Mouse (Mus musculus) kidney, postnatal 25 days (tissue): ENCODE measurements around the gene Htra1.

ENCODE experiments used
- DNase-seq, 2 experiments: peaks; one replicate each; pipeline ENCODE4 v3.0.0; 2021; ENCODE audit warnings: mixed read lengths in 2 of 2

Gene Htra1

GRCm38 (mm10) chr7:130936472-130936951 lies 601 bp downstream of the Htra1 start:
- DNase-seq = peak; percentile 63 to 83

- DNase-seq = no peak
Measured at GRCm38 (mm10) chr7:130937266-130937841, 1.4 kb downstream of the Htra1 start.

GRCm38 (mm10) chr7:130938005-130938404 lies 2.1 kb downstream of the Htra1 start:
- DNase-seq = peak in 1 of 2 experiments; percentile 14

- DNase-seq = no peak
Measured at GRCm38 (mm10) chr7:130938896-130939295, 3.0 kb downstream of the Htra1 start.

DNA sequence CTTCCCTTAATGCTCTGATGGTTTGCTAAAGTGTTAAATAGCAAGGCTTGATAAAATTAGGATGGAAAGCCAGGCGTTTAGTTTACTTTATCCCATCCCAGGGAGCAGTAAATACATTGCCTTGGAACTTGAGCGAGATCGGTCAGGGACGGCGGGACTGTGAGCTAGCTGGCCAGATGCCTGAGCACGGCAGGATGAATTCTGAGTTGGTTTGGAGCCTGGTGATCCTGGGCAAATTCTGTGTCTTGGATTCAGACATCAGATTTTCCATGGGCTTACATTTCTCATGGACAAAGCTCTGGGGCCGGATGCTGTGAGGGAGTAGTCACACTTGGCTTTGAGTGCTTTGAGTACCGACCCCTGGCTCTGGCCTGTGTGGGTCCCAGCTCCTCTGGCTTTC lies 4.8 kb downstream of the Htra1 start:
- DNase-seq = no peak

DNA sequence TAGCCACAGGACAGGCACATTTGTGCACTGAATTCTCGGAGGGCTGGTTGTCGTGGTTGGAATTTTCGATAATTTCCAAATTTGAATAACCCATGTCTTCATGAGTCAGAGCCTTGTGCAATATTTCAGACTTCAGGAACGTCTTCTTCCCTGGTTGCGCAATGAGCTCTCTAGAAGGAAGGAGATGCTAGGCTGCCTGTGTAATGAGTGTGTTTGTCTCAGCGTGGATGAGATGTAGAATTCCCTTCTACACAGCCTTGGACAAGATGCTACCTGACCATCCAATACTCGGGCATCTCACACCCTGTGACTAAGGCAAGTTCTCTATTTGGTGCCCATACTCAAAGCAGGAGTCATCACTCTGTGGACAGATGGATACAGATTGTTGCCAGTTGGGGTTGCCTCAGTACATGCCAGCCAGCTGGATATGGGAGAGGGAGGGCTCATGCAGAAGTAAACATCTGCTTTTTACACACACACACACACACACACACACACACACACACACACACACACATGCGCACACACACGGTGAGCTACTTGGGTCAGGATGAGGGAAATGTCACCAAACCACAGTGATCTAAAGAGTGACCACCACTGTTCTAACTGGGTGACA lies 7.5 kb downstream of the Htra1 start:
- no peak for DNase-seq

GRCm38 (mm10) chr7:130944766-130945475 lies 9.0 kb downstream of the Htra1 start:
- DNase-seq = no peak

DNA sequence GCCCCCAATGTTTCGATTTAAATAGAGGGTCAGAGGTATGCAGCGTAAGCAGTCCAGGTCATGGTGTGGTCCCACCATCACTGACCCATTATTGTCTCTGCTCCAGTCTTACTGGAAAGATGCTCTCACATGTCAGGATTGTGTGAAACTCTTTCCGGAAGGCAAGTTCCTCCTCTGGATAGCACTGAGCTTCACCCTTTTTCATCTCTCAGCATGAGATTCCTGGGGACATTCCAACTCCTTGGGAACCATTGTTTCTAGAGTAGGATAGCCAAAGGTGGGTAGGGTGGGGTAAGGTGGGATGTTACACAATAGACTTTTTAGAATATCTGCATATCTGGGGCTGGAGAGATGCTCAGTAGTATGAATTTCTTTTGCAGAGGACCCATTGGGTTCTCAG lies 9.8 kb downstream of the Htra1 start:
- no peak for DNase-seq

DNA sequence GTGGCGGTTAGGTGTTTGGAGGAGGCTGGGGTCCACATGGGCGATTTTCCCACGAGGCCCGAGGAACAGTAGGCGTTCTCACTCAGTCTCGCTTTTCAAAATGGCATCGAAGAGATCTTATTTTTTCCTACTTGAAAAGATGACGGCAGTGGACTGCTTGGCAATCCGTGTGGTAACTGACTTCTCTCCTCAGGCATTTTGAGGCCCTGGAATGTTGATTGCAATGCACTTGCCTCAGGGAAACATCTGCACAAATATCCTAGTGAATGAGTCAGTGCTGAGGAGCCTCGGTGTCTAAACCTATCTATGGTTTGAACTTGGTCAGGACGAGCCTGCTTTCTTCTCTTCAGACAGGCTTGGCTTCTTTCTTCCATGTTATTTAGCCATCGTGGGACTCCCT lies 10.4 kb downstream of the Htra1 start:
- no peak for DNase-seq

GRCm38 (mm10) chr7:130948563-130949208 lies 12.8 kb downstream of the Htra1 start:
- no peak for DNase-seq

DNA sequence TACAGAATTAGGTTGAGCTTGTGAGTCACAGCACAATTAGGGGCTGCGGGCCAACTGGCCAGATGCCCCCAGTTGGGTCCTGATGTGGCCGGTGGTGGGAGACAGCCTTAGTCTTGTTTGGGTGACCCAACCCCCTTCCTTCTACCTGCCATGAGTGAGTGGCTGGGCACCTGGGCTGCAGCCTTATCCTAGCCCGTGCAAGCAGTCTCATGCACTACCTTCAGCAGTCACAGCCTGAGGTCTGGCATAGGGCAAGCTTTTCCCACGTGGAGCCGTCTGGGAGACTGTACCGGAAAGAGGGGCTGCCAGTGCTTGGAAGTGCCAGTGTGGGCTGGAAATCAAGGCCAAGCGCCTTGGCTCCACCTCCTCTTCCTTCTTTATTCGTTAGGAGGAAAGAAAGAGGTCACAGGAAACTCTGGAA lies 13.4 kb downstream of the Htra1 start:
- DNase-seq = peak; percentile 55 to 73

- no peak for DNase-seq
Measured at GRCm38 (mm10) chr7:130950482-130950881, 14.6 kb downstream of the Htra1 start.

DNA sequence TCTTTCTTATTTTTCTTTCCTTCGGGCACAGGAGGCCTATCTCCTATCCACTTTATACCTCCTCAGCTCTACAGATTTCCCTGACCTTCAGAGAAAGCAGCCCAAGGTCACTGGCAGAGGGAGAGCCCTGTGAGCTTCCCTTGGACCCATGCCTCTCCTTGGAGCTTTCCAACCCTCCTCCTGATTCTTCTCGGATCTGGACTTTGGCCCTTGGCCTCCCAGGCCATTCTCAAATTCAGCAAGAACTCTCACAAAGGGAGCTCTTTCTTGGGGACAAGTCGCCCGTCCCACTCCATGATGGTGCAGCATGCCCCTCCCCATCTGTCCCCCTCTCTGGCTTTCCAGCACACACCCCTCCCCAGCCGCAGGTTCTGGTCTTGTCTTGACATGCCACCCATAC lies 15.1 kb downstream of the Htra1 start:
- DNase-seq = peak; percentile 60 to 80

GRCm38 (mm10) chr7:130953376-130953775 lies 17.5 kb downstream of the Htra1 start:
- no peak for DNase-seq

DNA sequence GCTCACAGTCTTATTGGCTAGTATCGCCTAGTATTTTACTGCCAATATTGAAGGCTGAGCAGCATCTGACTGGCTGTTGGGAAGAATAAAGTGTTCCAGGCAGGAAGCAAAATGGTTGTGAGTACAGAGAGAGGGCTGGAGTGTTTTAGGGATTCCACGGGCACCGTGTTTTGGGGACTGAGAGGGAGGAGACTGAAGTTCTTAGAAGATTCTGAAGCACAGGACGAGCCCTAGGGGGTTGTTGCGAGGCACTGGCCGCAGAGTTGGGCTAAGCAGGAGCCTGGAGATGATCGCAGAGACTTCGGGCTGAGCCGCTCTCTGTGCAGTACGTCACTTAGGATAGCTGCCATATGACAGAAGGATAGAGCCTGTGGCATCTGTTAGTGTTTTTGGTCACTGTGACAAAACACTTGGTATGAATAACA lies 18.3 kb downstream of the Htra1 start:
- no peak for DNase-seq

GRCm38 (mm10) chr7:130958551-130958950 lies 22.6 kb downstream of the Htra1 start:
- peak; percentile 56 to 77 for DNase-seq

DNA sequence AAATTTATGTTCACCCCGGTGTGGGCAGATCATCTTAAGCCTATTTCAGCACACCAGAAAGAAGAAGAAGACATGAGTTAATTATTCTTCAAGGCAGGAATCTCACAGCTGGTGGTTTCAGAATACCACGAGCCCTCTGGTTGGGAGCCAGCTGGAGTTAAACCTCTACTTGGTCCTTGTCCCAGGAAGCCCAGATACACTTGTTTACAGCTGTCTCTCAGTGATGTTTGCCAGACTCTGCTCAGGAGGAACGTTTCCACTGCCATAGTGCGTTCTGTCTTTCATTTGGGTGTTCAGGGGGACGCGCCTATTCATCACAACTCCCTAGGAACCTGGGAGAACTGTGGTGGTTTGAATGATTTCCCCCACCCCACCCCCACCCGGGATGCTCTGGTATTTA lies 24.0 kb downstream of the Htra1 start:
- peak; percentile 87 to 90 for DNase-seq

DNA sequence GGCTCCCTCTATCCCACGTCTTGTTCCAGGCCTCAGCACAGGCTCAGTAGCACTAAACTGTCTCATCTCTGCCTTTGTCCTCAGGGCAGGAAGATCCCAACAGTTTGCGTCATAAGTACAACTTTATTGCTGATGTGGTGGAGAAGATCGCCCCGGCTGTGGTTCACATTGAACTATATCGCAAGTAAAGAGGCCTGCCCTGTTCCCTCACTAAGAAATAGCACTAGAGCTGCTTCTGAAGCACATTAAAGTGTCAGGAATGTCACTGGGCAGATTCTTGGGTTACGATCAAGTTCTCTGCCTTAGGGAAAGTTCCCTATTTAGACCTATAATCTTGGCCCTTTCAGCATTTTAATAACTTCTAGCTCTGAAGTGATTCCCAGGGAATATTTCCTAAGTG lies 25.5 kb downstream of the Htra1 start:
- DNase-seq = no peak

- DNase-seq = peak; percentile 91 to 93
Measured at GRCm38 (mm10) chr7:130964686-130965085, 28.8 kb downstream of the Htra1 start.

GRCm38 (mm10) chr7:130965396-130965795 lies 29.5 kb downstream of the Htra1 start:
- no peak for DNase-seq

GRCm38 (mm10) chr7:130965909-130966365 lies 30.0 kb downstream of the Htra1 start:
- DNase-seq = no peak

DNA sequence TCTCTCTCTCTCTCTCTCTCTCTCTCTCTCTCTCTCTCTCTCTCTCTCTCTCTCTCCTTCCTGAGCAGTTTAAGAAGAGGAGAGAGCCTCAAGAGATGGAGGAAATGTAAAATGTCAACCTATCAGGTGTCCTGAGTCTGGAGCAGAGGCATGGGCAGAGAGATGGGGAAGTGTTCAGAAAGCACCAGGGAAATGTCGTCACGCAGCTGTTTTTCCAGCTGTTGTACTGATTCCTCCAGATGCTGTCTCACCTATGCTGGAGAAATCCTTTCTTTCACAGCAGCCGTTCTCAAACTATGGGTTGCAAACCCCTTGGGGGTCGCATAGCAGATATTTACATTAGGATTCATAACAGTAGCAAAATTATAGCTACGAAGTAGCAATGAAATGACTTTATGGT lies 30.5 kb downstream of the Htra1 start:
- no peak for DNase-seq

GRCm38 (mm10) chr7:130966876-130967275 lies 31.0 kb downstream of the Htra1 start:
- no peak for DNase-seq
